Mouse (Mus musculus): ENCODE measurements at regions not wholly inside any gene's neighbourhood (a gene's known extent, or its start where the extent isn't known, plus 50 kb on each side); places are given as distances from the start of the nearest gene placed in this dataset.
A peak's percentile ranks its signal among the peaks of the same experiment; 100 is the strongest.

- intact Hi-C loops (cut with DNase I), result no loop called here
- DNase-seq (ENCODE audit: low spot score in 2 of 2), result no peak
Observed at GRCm38 (mm10) chr2:6263565-6263964, 50.7 kb upstream of the Echdc3 start.

GRCm38 (mm10) chr2:6264085-6264783 is 51.4 kb upstream of the Echdc3 start:
- intact Hi-C loops (cut with DNase I), result no loop called here
- DNase-seq (ENCODE audit: low spot score in 2 of 2), result no peak

- no peak for DNase-seq (ENCODE audit: low spot score in 2 of 2)
- intact Hi-C loops (cut with DNase I), result no loop called here
Observed at GRCm38 (mm10) chr2:6265117-6265516, 52.3 kb upstream of the Echdc3 start.

GRCm38 (mm10) chr2:6267066-6267465 is 54.2 kb upstream of the Echdc3 start:
- intact Hi-C loops (cut with DNase I), result no loop called here
- DNase-seq (ENCODE audit: low spot score in 2 of 2), result no peak

GRCm38 (mm10) chr2:6267537-6267936 is 54.7 kb upstream of the Echdc3 start:
- intact Hi-C loops (cut with DNase I), result no loop called here
- DNase-seq (ENCODE audit: low spot score in 2 of 2), result peak; percentile 40 to 64

- DNase-seq (ENCODE audit: low spot score in 2 of 2), result no peak
- intact Hi-C loops (cut with DNase I), result no loop called here
Observed at GRCm38 (mm10) chr2:6272514-6272913, 50.0 kb upstream of the Usp6nl start.

Measured in left cerebral cortex, postnatal 36 days (tissue).